Mouse (Mus musculus) heart, adult 2 months (tissue): ENCODE measurements around the gene Thegl.

Source experiments
- CTCF ChIP-seq: fragments of 200-600 bp; IDR thresholded peaks from 2 replicates; pipeline ENCODE4 v1.8.1; 2022; ENCODE audit warnings: antibody characterized with exemption, mild to moderate bottlenecking, moderate library complexity
- POLR2A ChIP-seq: fragments of 200-500 bp; IDR thresholded peaks from 2 replicates; pipeline ENCODE4 v1.6.1; 2011; ENCODE audit warnings: mild to moderate bottlenecking, low read depth, low read length, control low read depth; ENCODE audit not compliant: insufficient read depth

DNA sequence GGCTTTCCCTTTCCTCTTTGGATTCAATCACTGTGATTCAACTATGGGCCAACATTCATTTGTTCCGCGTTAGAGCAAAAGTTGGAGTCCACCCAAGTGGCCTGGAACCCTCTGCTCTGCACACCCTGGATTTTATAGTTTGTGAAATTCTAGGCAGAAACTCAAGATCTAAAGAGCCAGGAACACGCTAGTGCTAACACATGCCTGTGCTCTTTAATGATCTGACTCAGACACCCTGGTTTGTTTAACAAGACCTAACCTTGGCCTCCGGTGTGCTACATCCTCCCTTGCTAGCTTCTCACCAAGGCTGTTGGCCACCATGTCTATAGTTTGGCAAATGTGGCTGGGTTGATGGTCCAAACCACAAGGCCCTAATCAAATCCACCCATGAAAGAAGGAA lies 64.9 kb downstream of the Thegl start:
- TF ChIP-seq POLR2A = no peak
- TF ChIP-seq CTCF = no peak
